ENCODE assay signal across 8 mouse cellular contexts in genomic region chr7:66689294-66689619, GRCm38 (mm10). TPM values are rescaled to one million over a fixed set of nuclear protein-coding genes. Genes with fewer than 3 reads are reported as not detected.
DNase-seq lines count a peak whose midpoint lies in the region; ATAC-seq and TF ChIP-seq lines count a peak whose summit lies in the region.

Gene Asb7, minus strand, starts transcription at chr7:66689596.

- H3K9me3 ChIP-seq in erythroblast, embryonic 14.5 days (ENCODE audit: control insufficient read depth, low read length): no peaks in the 10 kb centered on the region
- H3K9me3 ChIP-seq in neural tube, embryonic 14.5 days (ENCODE audit: control insufficient read depth, low read length): no peaks in the 10 kb centered on the region

- DNase-seq in testis, postnatal 14 days (ENCODE audit: low spot score): no peak
- no peak for DNase-seq in left cerebral cortex, postnatal 14 days (ENCODE audit: low spot score in 2 of 2)
- no peak for DNase-seq in adipocyte (ENCODE audit: low spot score)
- no peak for DNase-seq in ovary, postnatal 14 days (ENCODE audit: low spot score)

- peak within 1 kb of the TSS; percentile 66 for H3K4me3 ChIP-seq in erythroblast, embryonic 14.5 days (replicated peaks)
- H3K4me3 ChIP-seq in testis, adult 2 months (ENCODE audit: control insufficient read depth, low read depth, low read length): peak within 1 kb of the TSS; percentile 85
- peak within 1 kb of the TSS; percentile 68 for H3K4me3 ChIP-seq in neural tube, embryonic 14.5 days (ENCODE audit: low read depth, low read length)

- H3K4me2 ChIP-seq in neural tube, embryonic 14.5 days (ENCODE audit: low read depth, low read length): peak within 1 kb of the TSS; percentile 96

- intact Hi-C loops in left cerebral cortex, postnatal 14 days (cut with DNase I): no loop called here

- no peaks in the 10 kb centered on the region; the same call in 1 of the 2 replicates for H3K36me3 ChIP-seq in erythroblast, embryonic 14.5 days (ENCODE audit: control insufficient read depth)
- H3K36me3 ChIP-seq in testis, adult 2 months (ENCODE audit: control insufficient read depth, insufficient read depth, low read length): no peaks in the 10 kb centered on the region
- no peaks in the 10 kb centered on the region for H3K36me3 ChIP-seq in neural tube, embryonic 14.5 days (ENCODE audit: control insufficient read depth, insufficient read depth, low read length)

- no peak for ATAC-seq in erythroblast, adult 5-6 weeks (replicated peaks; ENCODE audit: low FRiP score, poor library complexity, severe bottlenecking)
- peak; percentile 95; the same call in 1 of the 2 replicates for ATAC-seq in neural tube, embryonic 14.5 days (ENCODE audit: low read depth)

- peak within 1 kb of the TSS; percentile 73 for H3K27ac ChIP-seq in testis, adult 2 months (ENCODE audit: control insufficient read depth, insufficient read depth, low read depth, low read length)
- H3K27ac ChIP-seq in neural tube, embryonic 14.5 days (ENCODE audit: low read depth, low read length): peak within 1 kb of the TSS; percentile 92

- TF ChIP-seq CTCF in testis, adult 2 months (IDR thresholded peaks at IDR 0.05; ENCODE audit: control insufficient read depth, insufficient read depth, insufficient replicate concordance, low read depth, low read length): no peak

- 0 out of 2 replicates have a peak, but pooled peaks have one; percentile 2 for TF ChIP-seq POLR2A in testis, adult 2 months (IDR thresholded peaks at IDR 0.05; ENCODE audit: control insufficient read depth, low read depth, low read length)

- H3K4me1 ChIP-seq in erythroblast, embryonic 14.5 days (ENCODE audit: control insufficient read depth): peaks cover 17% of the 10 kb centered on the region
- peaks cover 3% of the 10 kb centered on the region; the same call in 1 of the 2 replicates for H3K4me1 ChIP-seq in testis, adult 2 months (ENCODE audit: control insufficient read depth, insufficient read depth, low read length)
- peaks cover 12% of the 10 kb centered on the region; the same call in 1 of the 2 replicates for H3K4me1 ChIP-seq in neural tube, embryonic 14.5 days (ENCODE audit: control insufficient read depth, insufficient read depth, low read length)

- no peaks in the 10 kb centered on the region for H3K27me3 ChIP-seq in erythroblast, embryonic 14.5 days (ENCODE audit: control insufficient read depth)
- no peaks in the 10 kb centered on the region for H3K27me3 ChIP-seq in testis, adult 2 months (ENCODE audit: control insufficient read depth, insufficient read depth, low read length)
- no peaks in the 10 kb centered on the region for H3K27me3 ChIP-seq in neural tube, embryonic 14.5 days (ENCODE audit: control insufficient read depth, insufficient read depth, low read length)

- WGBS in neural tube, embryonic 14.5 days: 0% methylated on average over 16 of the region's 18 CpGs

- H3K9ac ChIP-seq in neural tube, embryonic 14.5 days (replicated peaks; ENCODE audit: low read depth, low read length): peak within 1 kb of the TSS; percentile 80

RNA-seq across cellular contexts. Expression of gene Asb7, which starts in this region (rescaled TPM):
- polyA plus RNA-seq in erythroblast, embryonic 14.5 days (2012): 0.30 and 1.0 TPM in 2 replicates
- 3.1 and 7.7 TPM in 2 replicates for total RNA-seq in erythroblast, adult 5-6 weeks (2015; ENCODE audit: low replicate concordance)
- 3.6 and 4.5 TPM in 2 replicates for total RNA-seq in erythroblast, adult 5-6 weeks (2017; ENCODE audit: low replicate concordance)
- polyA plus RNA-seq in testis, adult 2 months (2012; rRNA removed): 8.6 TPM in 2 replicates
- 10 to 100 TPM; 20.0 to 20.8 TPM for total RNA-seq in left cerebral cortex, postnatal 14 days (2021)
- 17.0 and 18.9 TPM in 2 replicates for polyA plus RNA-seq in neural tube, embryonic 14.5 days (2014; fragmentation: Nextera tagmentation; extraction: Ambion mirVana)
